Mouse (Mus musculus) stomach, postnatal 0 days (tissue): ENCODE measurements around the gene Dlg5.

Source experiments
- CTCF ChIP-seq: IDR thresholded peaks from 2 replicates; pipeline ENCODE4 v1.5.1; 2016; ENCODE audit warnings: antibody characterized with exemption, low read depth, mild to moderate bottlenecking, moderate library complexity
- EP300 ChIP-seq: optimal IDR thresholded peaks from 2 replicates; pipeline ENCODE3; 2016; ENCODE audit warnings: antibody characterized with exemption

DNA sequence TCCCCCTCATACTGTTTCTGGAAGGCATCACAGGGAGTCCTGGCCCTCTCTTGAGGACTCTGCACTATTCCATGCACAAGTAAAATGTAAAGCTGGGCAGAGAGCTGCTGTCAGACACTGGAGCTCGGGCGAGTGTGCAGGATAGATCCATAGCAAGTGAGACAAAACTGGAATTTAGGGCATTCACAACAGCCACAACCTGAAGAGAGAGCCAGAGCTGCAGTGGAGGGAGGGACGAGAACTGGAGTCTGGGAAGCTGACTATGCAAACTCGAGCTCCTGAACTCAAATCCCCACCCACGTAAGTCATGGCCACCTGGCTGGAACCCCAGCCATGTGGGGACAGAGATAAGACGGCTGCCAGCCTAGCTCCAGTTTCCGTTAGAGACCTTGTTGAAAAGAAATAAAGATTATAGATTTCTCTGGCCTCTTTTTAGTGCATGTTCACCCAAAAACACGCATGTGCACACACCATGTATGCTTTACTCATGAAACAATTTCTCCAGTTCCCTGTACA is 105.4 kb downstream of the Dlg5 start:
- TF ChIP-seq CTCF: no peak
- no peak for TF ChIP-seq EP300
